Mouse (Mus musculus) mouse trophoblast stem cell (cell line): ENCODE measurements around the gene Cul9.
"Not testable (repeated sequence)": the region's sequence is repeated elsewhere in the genome, so short reads cannot be mapped to it uniquely, and the experiment has no call there.

Experiments
- in situ Hi-C, 2 experiments: fragments of 300-500 bp; cut with MseI, MboI; formaldehyde crosslinking; loops; 2 replicates in 1 of 2; 3 replicates in 1 of 2; pipeline ENCODE4 v1.15.1; 2025

Cul9 gene

DNA sequence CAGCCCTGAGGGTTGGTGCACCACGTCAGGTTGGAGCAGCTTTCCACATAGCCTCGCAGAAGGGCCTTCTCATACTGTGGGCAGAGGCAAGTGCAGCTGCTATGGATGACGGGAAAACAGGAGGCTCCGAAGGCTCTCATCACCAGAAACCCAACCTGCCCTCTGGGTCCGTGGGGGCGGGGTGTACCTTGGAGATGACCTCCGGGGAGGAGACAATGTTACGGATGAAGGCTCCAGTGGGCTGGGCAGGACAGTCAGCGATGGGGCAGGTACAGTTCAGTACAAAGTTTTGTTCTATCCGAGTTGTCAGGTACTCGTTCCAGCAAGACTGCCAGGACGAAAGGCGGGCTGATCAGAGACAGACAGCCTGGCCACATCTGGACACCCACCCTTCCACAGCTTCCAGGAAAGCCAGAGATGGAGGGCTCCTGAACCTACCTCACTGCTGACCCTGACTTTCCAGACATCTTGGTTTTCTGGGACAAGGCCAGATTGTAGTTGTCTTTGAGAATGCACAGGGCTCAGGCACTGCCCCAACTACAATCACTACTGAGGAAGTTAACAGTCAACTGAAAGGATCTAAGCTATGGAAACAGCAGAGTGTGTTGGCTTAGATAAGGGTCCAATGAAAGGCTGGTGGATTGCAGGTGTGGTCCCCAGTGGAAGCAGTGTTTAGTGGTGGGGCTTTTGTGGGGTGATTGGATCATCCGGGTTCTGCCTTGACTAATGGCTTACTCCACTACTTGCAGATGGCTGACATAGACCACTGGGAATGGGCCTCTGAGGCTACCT lies 42.1 kb downstream of the Cul9 start:
- in situ Hi-C loops: no loop called here

DNA sequence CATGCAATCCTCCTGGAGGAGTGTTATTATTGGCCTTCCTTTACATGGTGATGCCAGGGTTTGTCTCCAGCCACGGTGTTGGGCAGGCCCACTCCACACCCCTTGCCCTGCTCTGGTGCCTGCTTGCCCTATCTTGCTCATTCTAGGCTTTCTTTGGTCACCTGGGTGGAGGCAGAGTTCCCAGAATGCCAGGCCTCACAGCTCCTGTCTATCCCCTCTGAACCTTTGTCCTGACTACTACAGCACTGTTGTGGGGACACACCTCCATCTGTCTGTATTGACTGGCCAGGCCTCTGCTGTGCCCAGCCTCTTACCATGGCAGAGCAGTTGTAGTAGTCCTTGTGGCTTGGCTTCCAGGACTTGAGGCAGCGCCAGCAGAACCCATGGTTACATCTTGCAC lies 43.4 kb downstream of the Cul9 start:
- in situ Hi-C loops: no loop called here

GRCm38 (mm10) chr17:46497956-46498355 lies 48.2 kb downstream of the Cul9 start:
- in situ Hi-C loops: no loop called here

DNA sequence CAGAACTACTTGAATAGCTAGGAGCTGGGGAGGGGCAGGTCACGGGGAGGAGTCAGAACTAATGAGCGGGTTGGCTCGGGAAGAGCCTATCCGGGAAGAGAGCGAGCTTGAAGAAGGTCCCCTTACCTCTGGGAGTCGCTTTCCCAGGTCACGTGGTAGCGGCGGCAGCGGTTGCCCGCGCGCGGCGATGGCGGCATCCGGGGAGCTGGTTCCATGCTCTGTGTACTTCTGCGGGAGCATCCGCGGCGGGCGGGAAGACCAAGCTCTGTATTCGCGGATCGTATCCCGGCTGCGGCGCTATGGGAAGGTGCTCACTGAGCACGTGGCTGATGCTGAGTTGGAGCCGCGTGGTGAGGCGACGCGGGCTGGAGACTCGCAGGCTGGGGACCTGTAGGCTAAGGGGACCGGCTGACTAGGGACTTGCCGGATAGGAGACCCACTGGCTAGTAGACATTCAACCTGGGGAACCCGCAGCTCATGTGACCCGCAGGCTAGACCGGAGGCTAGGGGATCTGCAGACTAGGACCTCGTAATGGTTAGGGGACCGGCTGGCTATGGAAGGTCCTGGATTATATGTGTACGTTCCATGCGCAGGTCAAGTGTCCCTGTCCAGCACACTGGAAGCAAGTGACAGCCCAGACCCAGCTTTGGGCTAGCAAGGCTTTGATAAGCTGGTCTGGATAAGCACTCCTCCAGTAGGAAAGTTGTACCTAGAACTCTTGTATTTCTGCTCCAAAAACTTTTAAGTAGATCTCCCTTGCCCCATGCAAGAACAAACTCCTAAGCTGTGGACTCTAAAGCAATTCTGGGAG lies 49.4 kb downstream of the Cul9 start, which contains the start of gene Dnph1:
Gene Dnph1, plus strand, starts transcription at position 89 of the 812 bp plus-strand sequence.
- in situ Hi-C loops: no loop called here

- in situ Hi-C loops: not testable (repeated sequence)
Observed at GRCm38 (mm10) chr17:46496081-46496480, 50.1 kb downstream of the Cul9 start.

DNA sequence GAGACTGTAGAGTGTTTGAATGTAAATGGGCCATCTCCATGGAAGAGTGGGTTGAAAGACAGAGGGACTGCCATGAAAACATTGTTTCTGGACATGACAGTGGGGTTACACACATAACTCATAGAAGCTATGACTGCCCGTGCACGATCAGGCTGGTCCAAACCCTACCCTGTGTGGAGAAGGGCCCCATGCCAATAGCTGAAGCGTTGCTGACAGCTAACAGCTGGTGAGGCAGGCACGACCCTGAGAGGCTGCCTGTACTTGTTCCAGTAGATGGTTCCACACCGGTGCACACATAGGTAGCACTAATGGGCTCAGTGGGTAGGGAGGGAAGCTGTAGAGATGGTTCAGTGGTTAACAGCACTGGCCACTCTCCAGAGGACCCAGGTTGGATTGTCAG lies 50.7 kb downstream of the Cul9 start:
- in situ Hi-C loops: no loop called here

GRCm38 (mm10) chr17:46487431-46487830 lies 58.8 kb downstream of the Cul9 start, which contains the start of gene Ttbk1:
Gene Ttbk1, minus strand, starts transcription at chr17:46487675.
- in situ Hi-C loops: no loop called here

GRCm38 (mm10) chr17:46486995-46487394 lies 59.2 kb downstream of the Cul9 start:
- in situ Hi-C loops: no loop called here

GRCm38 (mm10) chr17:46484461-46484875 lies 61.7 kb downstream of the Cul9 start:
- in situ Hi-C loops: no loop called here

GRCm38 (mm10) chr17:46484021-46484431 lies 62.2 kb downstream of the Cul9 start:
- in situ Hi-C loops: no loop called here

- in situ Hi-C loops: no loop called here
Observed at GRCm38 (mm10) chr17:46483561-46484001, 62.6 kb downstream of the Cul9 start.

DNA sequence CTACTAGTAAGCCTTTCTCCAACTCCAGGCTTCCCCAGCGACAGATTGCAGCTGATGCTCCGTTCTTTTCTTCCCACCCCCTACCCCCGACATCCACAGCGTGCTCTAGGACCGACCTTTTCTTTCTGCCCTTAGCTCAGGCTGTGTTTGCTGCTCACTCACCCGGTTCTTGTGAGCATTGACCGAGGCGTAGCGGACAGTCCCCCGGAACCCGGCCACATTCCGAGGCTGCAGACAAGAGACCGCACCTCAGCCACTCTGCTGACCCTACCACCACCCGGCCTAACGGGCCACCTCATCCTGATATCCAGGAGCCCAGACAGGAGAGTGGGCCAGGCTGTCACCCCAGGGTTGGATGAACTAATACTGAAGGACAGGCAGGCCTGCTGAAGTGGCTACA lies 68.9 kb downstream of the Cul9 start:
- in situ Hi-C loops: no loop called here

DNA sequence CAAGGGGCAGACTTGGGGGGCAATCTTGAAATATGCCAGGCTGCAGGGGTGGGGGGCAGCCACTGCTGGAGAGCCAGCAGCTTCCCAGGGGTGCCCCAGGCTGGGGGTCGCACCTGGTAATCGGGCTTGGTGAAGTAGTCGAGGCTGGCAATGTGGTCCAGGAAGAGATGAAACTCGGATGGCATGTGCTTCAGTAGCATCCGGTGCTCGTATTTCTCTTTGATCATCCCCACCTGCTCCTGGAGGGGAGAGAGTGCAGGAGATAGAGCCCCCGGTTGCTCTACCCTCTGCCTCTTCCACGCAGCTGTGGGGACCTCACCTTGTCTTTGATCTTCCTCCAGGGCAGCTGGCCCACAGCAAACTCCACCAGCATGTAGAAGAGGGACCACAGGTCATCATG lies 69.6 kb downstream of the Cul9 start:
- in situ Hi-C loops: no loop called here

GRCm38 (mm10) chr17:46467830-46468229 lies 78.4 kb downstream of the Cul9 start:
- in situ Hi-C loops: no loop called here

DNA sequence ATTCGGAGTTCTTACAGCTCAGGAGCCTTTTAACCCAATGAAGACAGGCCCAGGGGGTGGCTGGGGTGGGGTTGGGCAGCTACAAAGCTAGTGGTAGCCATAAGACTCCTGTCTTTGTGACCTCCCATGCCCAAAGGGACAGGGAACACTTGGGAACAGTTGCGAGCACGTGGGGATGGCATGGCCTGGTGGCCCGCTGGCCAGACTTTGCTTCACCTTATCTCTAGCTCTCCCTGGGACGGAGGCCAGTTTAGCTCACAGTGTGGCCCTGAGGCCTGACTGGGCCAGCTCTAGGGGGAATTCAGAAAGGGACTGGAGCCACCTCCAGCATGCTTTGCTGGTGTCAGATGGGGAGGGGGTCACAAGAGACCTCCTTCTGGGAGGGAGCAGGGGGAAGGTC lies 84.0 kb downstream of the Cul9 start:
- in situ Hi-C loops: no loop called here

- in situ Hi-C loops: no loop called here
Observed at GRCm38 (mm10) chr17:46461347-46461746, 84.8 kb downstream of the Cul9 start.

GRCm38 (mm10) chr17:46460673-46461072 lies 85.5 kb downstream of the Cul9 start:
- in situ Hi-C loops: no loop called here

DNA sequence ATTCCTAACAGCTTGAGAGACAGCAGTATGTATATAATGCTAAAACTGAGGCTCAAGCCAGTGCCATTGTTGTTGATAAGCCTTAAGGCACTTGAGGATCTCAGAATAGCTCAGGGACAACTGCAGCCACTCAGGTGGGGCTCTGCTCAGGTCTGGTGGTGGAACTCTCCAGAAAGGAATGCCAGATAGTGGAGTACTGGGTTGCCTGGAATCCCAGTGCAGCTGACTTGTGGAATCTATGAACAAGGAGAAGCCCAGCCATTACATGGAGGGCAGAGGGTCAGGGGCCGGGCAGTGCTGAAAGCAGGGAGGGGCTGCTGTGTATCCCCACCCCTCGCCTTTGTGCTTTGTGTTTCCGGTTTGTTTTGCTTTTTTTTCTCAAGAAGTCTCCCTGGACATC lies 87.7 kb downstream of the Cul9 start:
- in situ Hi-C loops: no loop called here

DNA sequence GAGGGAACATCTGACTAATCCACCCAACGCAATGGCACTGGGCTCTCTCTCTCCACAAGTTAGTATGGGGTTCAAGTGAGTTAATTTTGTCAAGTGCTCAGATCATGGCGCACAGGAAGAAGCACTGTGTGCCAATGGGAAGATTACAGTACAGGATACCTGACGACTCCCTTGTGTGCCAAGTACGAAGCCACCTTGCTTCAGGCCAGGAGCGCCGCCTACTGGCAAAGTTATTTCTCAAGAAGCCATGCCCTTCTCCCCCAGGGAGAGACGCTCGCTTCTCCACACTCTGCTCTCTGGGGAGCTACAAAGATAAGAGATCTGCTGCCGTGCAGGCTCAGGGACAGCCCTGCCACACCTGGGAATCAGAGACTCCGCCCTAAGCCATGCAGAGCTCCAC lies 88.4 kb downstream of the Cul9 start:
- in situ Hi-C loops: no loop called here

- in situ Hi-C loops: no loop called here
Observed at GRCm38 (mm10) chr17:46455110-46455691, 91.0 kb downstream of the Cul9 start.

DNA sequence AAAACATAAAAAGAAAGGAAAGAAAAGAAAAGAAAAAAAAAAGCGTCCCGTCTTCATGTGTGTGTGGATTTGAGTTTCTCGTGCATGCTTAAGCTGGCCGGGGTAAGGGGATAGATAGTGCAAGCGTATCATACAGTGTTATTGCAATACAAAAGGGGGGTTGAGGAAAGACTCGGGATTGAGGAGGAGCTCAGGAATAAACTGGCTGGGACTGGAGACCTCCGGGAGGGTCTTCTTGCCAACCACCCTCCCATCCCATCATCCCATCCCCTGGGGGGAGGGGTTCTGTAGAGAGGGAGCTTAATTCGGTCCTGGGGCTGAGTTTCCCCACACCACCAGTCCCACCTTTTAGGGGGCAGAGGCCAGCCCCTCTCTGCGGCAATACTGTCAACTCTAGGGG lies 91.6 kb downstream of the Cul9 start:
- in situ Hi-C loops: no loop called here

DNA sequence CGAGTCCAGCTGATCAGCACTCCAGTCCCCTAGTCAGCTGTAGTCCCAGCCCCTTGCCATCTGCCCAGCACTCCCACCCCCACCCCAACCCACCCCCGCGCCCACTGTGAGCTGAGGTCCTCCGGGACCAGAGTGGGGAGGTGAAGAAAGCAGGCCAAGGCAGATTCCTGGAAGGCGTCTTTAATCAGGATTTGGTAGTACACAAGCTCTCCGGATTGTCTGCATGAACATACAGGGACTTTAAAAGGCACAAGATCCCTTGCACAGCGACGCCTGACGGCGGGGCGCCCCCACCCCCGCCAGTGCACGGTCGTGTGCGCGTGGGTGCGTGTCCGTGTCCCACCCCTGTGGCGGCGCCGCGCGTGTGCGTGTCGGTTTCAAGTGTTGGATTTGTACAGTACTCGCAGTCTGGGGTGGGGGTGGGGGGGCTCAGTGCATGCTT lies 92.2 kb downstream of the Cul9 start:
- in situ Hi-C loops: no loop called here
